Mouse (Mus musculus): Measurements from ENCODE around the gene Hsd17b11.
"Not testable (repeated sequence)": the region's sequence is repeated elsewhere in the genome, so short reads cannot be mapped to it uniquely, and the experiment has no call there.

Gene Hsd17b11

GRCm38 (mm10) chr5:103980705-103981560 is 40.8 kb downstream of the Hsd17b11 start:
- ATAC-seq (ENCODE audit: low TSS enrichment), result no peak

- no peak for ATAC-seq (ENCODE audit: low TSS enrichment)
Measured at GRCm38 (mm10) chr5:103977907-103978570, 43.7 kb downstream of the Hsd17b11 start.

- no peak for ATAC-seq (ENCODE audit: low TSS enrichment)
Measured at GRCm38 (mm10) chr5:103977297-103977696, 44.4 kb downstream of the Hsd17b11 start, which contains the start of gene Hsd17b13. Gene Hsd17b13, minus strand, starts transcription at chr5:103977410.

GRCm38 (mm10) chr5:103975736-103976135 is 46.0 kb downstream of the Hsd17b11 start:
- no peak for ATAC-seq (ENCODE audit: low TSS enrichment)

GRCm38 (mm10) chr5:103972801-103973200 is 48.9 kb downstream of the Hsd17b11 start:
- peak; percentile 51; the same call in 1 of the 2 replicates for ATAC-seq (ENCODE audit: low TSS enrichment)

- no peak for ATAC-seq (ENCODE audit: low TSS enrichment)
Measured at GRCm38 (mm10) chr5:103972379-103972778, 49.3 kb downstream of the Hsd17b11 start.

- ATAC-seq (ENCODE audit: low TSS enrichment), result peak; percentile 20; the same call in 1 of the 2 replicates
Measured at GRCm38 (mm10) chr5:103971051-103971450, 50.7 kb downstream of the Hsd17b11 start.

- no peak for ATAC-seq (ENCODE audit: low TSS enrichment)
Measured at GRCm38 (mm10) chr5:103962935-103963429, 58.7 kb downstream of the Hsd17b11 start.

- no peak for ATAC-seq (ENCODE audit: low TSS enrichment)
Measured at GRCm38 (mm10) chr5:103954638-103955037, 67.1 kb downstream of the Hsd17b11 start.

GRCm38 (mm10) chr5:103953135-103954083 is 68.3 kb downstream of the Hsd17b11 start:
- ATAC-seq (ENCODE audit: low TSS enrichment), result 0 out of 2 replicates have a peak, but pooled peaks have one; percentile 38

- not testable (repeated sequence) for ATAC-seq (ENCODE audit: low TSS enrichment)
Measured at GRCm38 (mm10) chr5:103950138-103950537, 71.6 kb downstream of the Hsd17b11 start.

- no peak for ATAC-seq (ENCODE audit: low TSS enrichment)
Measured at GRCm38 (mm10) chr5:103943183-103943582, 78.5 kb downstream of the Hsd17b11 start.

- ATAC-seq (ENCODE audit: low TSS enrichment), result no peak
Measured at GRCm38 (mm10) chr5:103939856-103940255, 81.9 kb downstream of the Hsd17b11 start.

All from frontal cortex, adult (tissue).